Mouse (Mus musculus): ENCODE data around the gene Ptges2. TPM values are rescaled to one million over a fixed set of nuclear protein-coding genes. Genes with fewer than 3 reads are reported as not detected.

Ptges2 gene
- polyA plus RNA-seq, 1 experiment from 2014 or later: 39.5 TPM

DNA sequence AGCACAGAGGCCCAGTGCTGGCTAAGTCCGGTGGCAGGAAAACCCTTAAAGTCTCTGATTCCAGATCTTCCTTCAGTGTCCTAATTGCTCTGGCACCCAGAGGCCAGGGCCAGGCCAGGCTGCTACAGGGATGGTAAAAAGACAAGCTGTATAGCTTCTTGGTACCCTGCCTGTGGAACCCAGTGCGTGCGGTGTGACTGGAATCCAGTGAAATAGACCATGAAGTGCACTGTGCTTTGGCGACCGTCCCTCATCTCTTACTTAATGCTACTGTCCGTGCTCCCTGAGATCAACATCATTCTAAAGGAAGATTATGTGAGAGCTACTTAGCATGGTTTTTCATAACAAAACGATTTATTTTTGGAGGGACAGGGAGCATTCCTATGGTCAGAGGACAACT, 15.7 kb downstream of the Ptges2 start:
- H3K4me1 ChIP-seq (ENCODE audit: insufficient read depth, low read length): peaks cover 9% of the 10 kb centered on the region
- H3K4me3 ChIP-seq (ENCODE audit: low read length): no peak overlapping the region
- ATAC-seq (ENCODE audit: low FRiP score, low TSS enrichment): no peak
- no peak overlapping the region for H3K4me2 ChIP-seq (replicated peaks; ENCODE audit: low read depth, low read length)
- peaks cover 19% of the 10 kb centered on the region for H3K36me3 ChIP-seq (ENCODE audit: insufficient read depth, low read length)
- H3K9me3 ChIP-seq (ENCODE audit: low read length): no peaks in the 10 kb centered on the region
- no peak overlapping the region for H3K27ac ChIP-seq (ENCODE audit: low read length)
- H3K9ac ChIP-seq (replicated peaks; ENCODE audit: low read length): no peak overlapping the region
- H3K27me3 ChIP-seq (ENCODE audit: insufficient read depth, low read length): no peaks in the 10 kb centered on the region
- 71% methylated on average over 7 of the region's 7 CpGs for WGBS

DNA sequence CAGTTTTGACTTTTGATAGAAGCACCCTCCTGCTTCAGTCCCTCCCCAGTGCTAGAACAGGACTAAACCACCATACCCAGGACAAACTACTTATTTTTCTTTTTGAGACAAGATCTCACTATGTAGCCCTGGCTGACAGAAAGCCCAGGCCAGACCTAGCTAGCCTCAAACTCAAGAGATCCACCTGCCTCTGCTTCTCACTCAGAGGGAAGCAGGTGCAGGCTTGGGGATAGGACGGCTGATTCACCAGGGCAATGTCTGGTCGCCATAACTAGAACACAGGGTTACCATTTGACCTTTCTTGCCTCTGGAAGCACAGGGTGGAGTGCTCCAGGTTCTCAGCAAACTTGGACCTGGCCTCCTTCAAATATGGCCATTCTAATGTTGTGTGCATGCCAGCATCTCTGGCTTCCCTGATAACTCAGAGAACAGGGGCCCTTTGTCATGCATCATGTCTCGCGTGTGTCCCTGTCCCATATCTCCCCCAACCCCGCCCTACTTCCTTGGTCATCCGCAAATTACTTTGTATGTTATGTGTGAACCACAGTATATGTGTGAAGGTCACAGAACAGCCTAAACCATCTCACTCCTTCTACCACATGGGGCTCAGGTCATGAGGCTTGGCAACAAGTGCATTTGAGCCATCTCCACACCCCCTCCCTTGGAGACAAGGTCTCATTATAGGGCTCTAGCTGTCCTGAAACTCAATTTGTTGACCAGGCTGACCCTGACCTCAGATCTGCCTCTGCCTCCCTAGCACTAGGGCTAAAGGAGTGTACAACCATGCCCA, 17.2 kb downstream of the Ptges2 start:
- no peaks in the 10 kb centered on the region for H3K9me3 ChIP-seq (ENCODE audit: low read length)
- H3K36me3 ChIP-seq (ENCODE audit: insufficient read depth, low read length): peaks cover 33% of the 10 kb centered on the region
- H3K4me2 ChIP-seq (replicated peaks; ENCODE audit: low read depth, low read length): no peak overlapping the region
- H3K4me1 ChIP-seq (ENCODE audit: insufficient read depth, low read length): peaks cover 9% of the 10 kb centered on the region
- ATAC-seq (ENCODE audit: low FRiP score, low TSS enrichment): no peak
- no peak overlapping the region for H3K4me3 ChIP-seq (ENCODE audit: low read length)
- WGBS: 91% methylated on average over 6 of the region's 6 CpGs
- no peaks in the 10 kb centered on the region for H3K27me3 ChIP-seq (ENCODE audit: insufficient read depth, low read length)
- H3K9ac ChIP-seq (replicated peaks; ENCODE audit: low read length): no peak overlapping the region
- H3K27ac ChIP-seq (ENCODE audit: low read length): no peak overlapping the region

DNA sequence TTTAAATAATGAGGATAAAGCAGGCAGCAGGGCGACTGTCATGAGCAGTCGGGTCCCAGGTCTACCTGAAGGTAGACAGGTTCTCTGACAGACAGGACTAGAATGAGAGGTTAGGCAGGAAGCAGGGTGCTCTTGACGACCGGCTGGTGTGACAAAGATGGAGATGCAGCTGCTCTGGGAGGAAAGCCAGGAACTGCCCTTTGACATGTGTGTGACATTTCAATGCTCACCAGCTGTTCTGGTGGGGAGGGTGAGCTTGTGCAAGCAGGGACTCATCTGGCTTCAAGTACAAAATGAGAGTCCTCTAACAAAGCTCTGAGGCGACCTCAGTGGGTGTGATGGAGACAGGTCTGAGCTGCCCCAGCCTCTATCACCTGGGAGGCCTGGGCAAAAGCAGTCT, 18.2 kb downstream of the Ptges2 start:
- H3K27ac ChIP-seq (ENCODE audit: low read length): no peak overlapping the region
- no peak overlapping the region for H3K9ac ChIP-seq (replicated peaks; ENCODE audit: low read length)
- H3K4me3 ChIP-seq (ENCODE audit: low read length): no peak overlapping the region
- no peaks in the 10 kb centered on the region for H3K9me3 ChIP-seq (ENCODE audit: low read length)
- peaks cover 13% of the 10 kb centered on the region for H3K4me1 ChIP-seq (ENCODE audit: insufficient read depth, low read length)
- ATAC-seq (ENCODE audit: low FRiP score, low TSS enrichment): no peak
- H3K36me3 ChIP-seq (ENCODE audit: insufficient read depth, low read length): peaks cover 39% of the 10 kb centered on the region
- no peak overlapping the region for H3K4me2 ChIP-seq (replicated peaks; ENCODE audit: low read depth, low read length)
- 27% methylated on average over 5 of the region's 5 CpGs for WGBS
- H3K27me3 ChIP-seq (ENCODE audit: insufficient read depth, low read length): no peaks in the 10 kb centered on the region

DNA sequence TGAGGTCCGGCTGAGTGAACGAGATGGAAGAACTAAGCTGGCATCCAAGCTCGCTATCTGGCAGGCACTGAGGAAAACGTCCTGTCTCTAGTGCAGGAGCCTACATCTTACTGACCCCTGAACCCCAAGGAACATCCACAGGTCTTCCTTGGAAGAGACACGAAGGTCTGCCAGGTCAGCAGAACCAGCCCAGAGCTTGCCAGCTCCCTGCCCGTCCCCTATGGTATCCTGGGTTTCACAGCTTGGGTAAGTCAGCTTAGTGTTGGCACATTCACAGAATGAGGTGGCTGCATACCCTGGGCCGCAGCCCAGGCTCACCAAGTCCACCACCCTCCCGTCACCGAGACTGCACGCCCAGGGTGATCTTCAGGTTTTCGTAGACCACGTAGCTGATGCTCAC, 20.1 kb downstream of the Ptges2 start:
- Histone ChIP-seq H3K36me3 (ENCODE audit: insufficient read depth, low read length) (peaks cover 51% of the 10 kb centered on the region), H3K27ac (ENCODE audit: low read length) (no peak overlapping the region), H3K9ac (replicated peaks; ENCODE audit: low read length) (no peak overlapping the region), H3K4me3 (ENCODE audit: low read length) (no peak overlapping the region), H3K4me2 (replicated peaks; ENCODE audit: low read depth, low read length) (no peak overlapping the region), H3K4me1 (ENCODE audit: insufficient read depth, low read length) (peaks cover 16% of the 10 kb centered on the region), H3K9me3 (ENCODE audit: low read length) (no peaks in the 10 kb centered on the region), H3K27me3 (ENCODE audit: insufficient read depth, low read length) (no peaks in the 10 kb centered on the region)
- WGBS: 94% methylated on average over 12 of the region's 12 CpGs
- no peak for ATAC-seq (ENCODE audit: low FRiP score, low TSS enrichment)

DNA sequence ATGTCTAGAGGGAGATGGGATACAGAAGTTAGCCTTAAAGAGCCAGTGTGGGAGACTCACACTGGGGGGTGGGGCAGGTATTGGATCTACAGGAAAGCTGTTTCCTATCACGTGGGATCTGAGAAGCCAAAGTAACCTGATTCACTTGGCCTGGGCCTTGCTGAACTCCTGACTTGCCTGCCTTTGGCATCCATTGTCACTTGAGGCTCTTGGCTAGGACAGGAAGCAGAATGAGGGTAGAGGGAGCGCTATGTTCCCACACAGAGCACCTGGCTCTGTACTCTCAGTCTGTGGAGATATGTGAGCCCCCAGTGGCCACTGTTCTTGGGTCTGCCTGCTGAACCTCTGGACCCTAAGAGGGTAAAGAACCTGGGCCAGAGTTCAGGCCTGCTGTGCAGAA, 20.9 kb downstream of the Ptges2 start:
- Histone ChIP-seq H3K27me3 (ENCODE audit: insufficient read depth, low read length) (no peaks in the 10 kb centered on the region), H3K9me3 (ENCODE audit: low read length) (no peaks in the 10 kb centered on the region), H3K9ac (replicated peaks; ENCODE audit: low read length) (no peak overlapping the region), H3K36me3 (ENCODE audit: insufficient read depth, low read length) (peaks cover 51% of the 10 kb centered on the region), H3K4me1 (ENCODE audit: insufficient read depth, low read length) (peaks cover 16% of the 10 kb centered on the region), H3K27ac (ENCODE audit: low read length) (no peak overlapping the region), H3K4me2 (replicated peaks; ENCODE audit: low read depth, low read length) (no peak overlapping the region), H3K4me3 (ENCODE audit: low read length) (no peak overlapping the region)
- 61% methylated on average over 2 of the region's 2 CpGs for WGBS
- ATAC-seq (ENCODE audit: low FRiP score, low TSS enrichment): no peak

DNA sequence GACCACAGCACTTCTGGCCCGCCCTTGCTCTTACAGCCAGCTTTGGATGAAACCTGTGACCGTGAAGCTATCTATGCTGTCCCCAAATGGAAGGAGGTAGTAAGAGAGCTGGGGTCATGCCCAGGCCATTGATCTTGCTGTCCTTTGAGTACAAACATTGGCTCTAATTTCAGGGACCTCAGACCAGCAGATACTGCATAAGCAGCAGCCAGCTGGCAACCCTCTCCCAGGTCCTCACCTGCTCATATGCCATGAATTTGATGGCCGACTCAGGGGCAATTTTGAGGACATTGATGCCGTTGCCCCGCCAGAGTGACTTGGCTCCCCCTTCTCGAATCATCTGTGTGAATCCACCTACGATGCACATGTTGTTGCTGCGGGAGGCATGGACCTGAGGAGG, 21.8 kb downstream of the Ptges2 start:
- no peak overlapping the region for H3K4me3 ChIP-seq (ENCODE audit: low read length)
- WGBS: 56% methylated on average over 8 of the region's 8 CpGs
- H3K27me3 ChIP-seq (ENCODE audit: insufficient read depth, low read length): no peaks in the 10 kb centered on the region
- no peak overlapping the region for H3K27ac ChIP-seq (ENCODE audit: low read length)
- H3K36me3 ChIP-seq (ENCODE audit: insufficient read depth, low read length): peaks cover 51% of the 10 kb centered on the region
- no peak overlapping the region for H3K4me2 ChIP-seq (replicated peaks; ENCODE audit: low read depth, low read length)
- no peaks in the 10 kb centered on the region for H3K9me3 ChIP-seq (ENCODE audit: low read length)
- ATAC-seq (ENCODE audit: low FRiP score, low TSS enrichment): no peak
- H3K4me1 ChIP-seq (ENCODE audit: insufficient read depth, low read length): peaks cover 16% of the 10 kb centered on the region
- H3K9ac ChIP-seq (replicated peaks; ENCODE audit: low read length): no peak overlapping the region

DNA sequence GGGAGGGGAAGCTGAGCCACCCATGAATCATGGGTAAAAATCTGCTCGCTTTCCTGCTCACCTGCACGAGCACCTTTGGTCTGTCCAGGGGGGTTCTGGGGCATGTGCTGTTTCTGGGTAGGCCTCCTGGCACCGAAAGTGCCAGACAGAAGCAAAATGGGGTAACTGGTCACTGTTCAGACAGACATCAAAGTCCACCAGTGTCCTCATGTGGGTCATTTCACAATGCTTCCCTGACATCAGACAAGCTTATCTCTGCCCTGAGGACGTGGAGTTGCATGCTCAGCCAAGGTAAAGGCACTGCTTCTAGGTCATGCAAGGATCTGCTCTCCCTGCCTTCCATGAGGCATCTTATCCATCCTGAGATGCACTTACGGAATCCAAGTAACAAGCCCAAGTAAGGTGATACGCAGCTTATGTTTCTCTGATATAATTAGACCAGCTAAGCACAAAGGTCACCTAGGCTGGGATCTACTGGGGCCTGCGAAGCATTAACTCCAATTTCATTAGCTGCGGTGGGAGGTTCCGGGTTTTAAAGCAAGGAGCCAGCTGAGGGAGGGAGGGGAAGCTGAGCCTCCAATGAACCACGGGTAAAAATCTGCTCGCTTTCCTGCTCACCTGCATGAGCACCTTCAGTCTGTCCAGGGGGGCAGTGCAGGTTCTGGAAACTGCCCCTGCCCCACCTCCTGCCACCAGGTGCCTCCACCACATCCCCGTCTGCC, 22.9 kb downstream of the Ptges2 start:
- Histone ChIP-seq H3K36me3 (ENCODE audit: insufficient read depth, low read length) (peaks cover 51% of the 10 kb centered on the region), H3K4me3 (ENCODE audit: low read length) (no peak overlapping the region), H3K27me3 (ENCODE audit: insufficient read depth, low read length) (no peaks in the 10 kb centered on the region), H3K4me1 (ENCODE audit: insufficient read depth, low read length) (peaks cover 26% of the 10 kb centered on the region), H3K9me3 (ENCODE audit: low read length) (no peaks in the 10 kb centered on the region), H3K9ac (replicated peaks; ENCODE audit: low read length) (no peak overlapping the region), H3K27ac (ENCODE audit: low read length) (peak overlapping the region; percentile 69), H3K4me2 (replicated peaks; ENCODE audit: low read depth, low read length) (no peak overlapping the region)
- ATAC-seq (ENCODE audit: low FRiP score, low TSS enrichment): no peak
- 50% methylated on average over 12 of the region's 12 CpGs for WGBS

DNA sequence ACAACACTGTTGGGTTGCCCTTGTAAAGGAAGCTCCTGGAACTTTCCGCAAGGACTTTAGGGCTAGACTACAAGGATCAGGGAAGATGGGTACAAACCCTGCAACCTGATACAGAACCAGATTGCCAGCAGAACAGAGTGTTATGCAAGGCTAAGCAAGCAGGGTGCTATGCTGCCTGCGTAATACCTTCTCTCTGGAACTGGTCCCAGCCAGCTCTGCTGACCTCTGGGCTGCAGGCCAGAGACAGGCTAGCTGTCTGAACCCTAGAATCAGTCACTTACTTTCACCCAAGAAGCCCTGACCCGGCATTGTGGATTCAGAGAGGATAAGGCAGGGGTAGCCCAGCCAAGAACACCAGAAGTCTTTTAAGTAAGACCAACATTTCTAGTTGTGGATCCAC, 23.7 kb downstream of the Ptges2 start:
- ATAC-seq (ENCODE audit: low FRiP score, low TSS enrichment): no peak
- WGBS: 82% methylated on average over 3 of the region's 3 CpGs

DNA sequence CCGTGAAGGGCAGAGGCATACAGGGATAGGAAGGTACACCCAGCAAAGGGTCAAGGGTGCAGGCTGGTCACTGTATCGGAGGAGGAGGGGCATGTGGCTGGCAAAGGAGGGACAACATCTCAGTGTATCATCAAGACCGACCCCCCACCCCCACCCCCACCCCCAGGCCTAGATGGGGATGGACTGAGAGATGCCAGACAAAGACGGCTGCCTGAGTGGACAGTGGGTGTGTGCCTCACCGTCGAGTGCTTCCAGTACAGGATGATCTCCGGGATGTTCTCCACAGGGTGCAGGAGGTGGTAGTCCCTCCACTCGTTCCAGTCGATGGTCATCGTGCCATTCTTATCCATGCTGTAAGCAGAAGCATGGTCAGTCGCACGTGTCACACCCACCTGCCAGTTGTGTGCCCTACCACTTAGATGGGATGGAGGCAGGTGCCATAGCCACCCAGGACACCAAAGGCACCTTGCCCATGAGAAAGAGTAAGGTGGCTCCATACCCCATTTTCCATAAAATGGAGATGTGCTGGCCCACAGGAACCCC, 24.4 kb downstream of the Ptges2 start:
- H3K36me3 ChIP-seq (ENCODE audit: insufficient read depth, low read length): peaks cover 44% of the 10 kb centered on the region
- WGBS: 86% methylated on average over 12 of the region's 12 CpGs
- H3K4me1 ChIP-seq (ENCODE audit: insufficient read depth, low read length): peaks cover 39% of the 10 kb centered on the region

More for the DNA sequence above, 23.7 kb downstream of the Ptges2 start:
- peak overlapping the region; percentile 69 for H3K27ac ChIP-seq (ENCODE audit: low read length)
- H3K4me2 ChIP-seq (replicated peaks; ENCODE audit: low read depth, low read length): no peak overlapping the region
- no peaks in the 10 kb centered on the region for H3K27me3 ChIP-seq (ENCODE audit: insufficient read depth, low read length)
- no peak overlapping the region for H3K9ac ChIP-seq (replicated peaks; ENCODE audit: low read length)
- no peaks in the 10 kb centered on the region for H3K9me3 ChIP-seq (ENCODE audit: low read length)
- H3K4me3 ChIP-seq (ENCODE audit: low read length): no peak overlapping the region
- peaks cover 51% of the 10 kb centered on the region for H3K36me3 ChIP-seq (ENCODE audit: insufficient read depth, low read length)
- peaks cover 31% of the 10 kb centered on the region for H3K4me1 ChIP-seq (ENCODE audit: insufficient read depth, low read length)

DNA sequence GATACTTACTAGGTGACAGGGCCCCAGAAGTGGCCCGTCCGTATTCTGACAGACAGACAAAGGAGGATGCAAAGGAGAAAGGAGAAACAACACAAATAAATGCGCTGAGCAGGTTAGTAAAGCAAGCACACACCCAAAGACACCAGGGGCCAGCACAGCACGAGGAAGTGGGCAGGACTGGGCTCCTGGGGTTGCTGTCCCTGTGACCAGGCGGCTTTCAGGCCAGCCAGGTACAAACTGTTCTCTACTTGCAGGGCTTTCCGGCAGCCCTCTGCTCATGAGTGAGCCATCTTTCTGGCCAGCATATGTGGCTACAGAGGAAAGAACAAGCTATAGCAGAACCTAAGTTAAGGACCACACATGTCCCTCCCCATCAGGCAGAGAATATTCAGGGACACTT, 25.0 kb downstream of the Ptges2 start:
- H3K9ac ChIP-seq (replicated peaks; ENCODE audit: low read length): no peak overlapping the region
- H3K36me3 ChIP-seq (ENCODE audit: insufficient read depth, low read length): peaks cover 40% of the 10 kb centered on the region
- H3K9me3 ChIP-seq (ENCODE audit: low read length): no peaks in the 10 kb centered on the region
- H3K4me1 ChIP-seq (ENCODE audit: insufficient read depth, low read length): peaks cover 42% of the 10 kb centered on the region
- no peak for ATAC-seq (ENCODE audit: low FRiP score, low TSS enrichment)
- no peaks in the 10 kb centered on the region for H3K27me3 ChIP-seq (ENCODE audit: insufficient read depth, low read length)
- no peak overlapping the region for H3K27ac ChIP-seq (ENCODE audit: low read length)
- no peak overlapping the region for H3K4me2 ChIP-seq (replicated peaks; ENCODE audit: low read depth, low read length)
- WGBS: 86% methylated on average over 6 of the region's 6 CpGs
- no peak overlapping the region for H3K4me3 ChIP-seq (ENCODE audit: low read length)

More for the DNA sequence above, 24.4 kb downstream of the Ptges2 start:
- Histone ChIP-seq H3K4me2 (replicated peaks; ENCODE audit: low read depth, low read length) (no peak overlapping the region), H3K4me3 (ENCODE audit: low read length) (no peak overlapping the region), H3K9ac (replicated peaks; ENCODE audit: low read length) (no peak overlapping the region), H3K9me3 (ENCODE audit: low read length) (no peaks in the 10 kb centered on the region), H3K27me3 (ENCODE audit: insufficient read depth, low read length) (no peaks in the 10 kb centered on the region), H3K27ac (ENCODE audit: low read length) (no peak overlapping the region; the same call in 1 of the 2 replicates)
- no peak for ATAC-seq (ENCODE audit: low FRiP score, low TSS enrichment)
